Mouse (Mus musculus) C2C12 (cell line): ENCODE measurements around the gene Mcoln2.

Experiments used
- CEBPB ChIP-seq: IDR thresholded peaks from one replicate; pipeline ENCODE4 v1.6.1; 2011; ENCODE audit warnings: low read depth, mild to moderate bottlenecking, control low read depth, moderate library complexity
- CTCF ChIP-seq: IDR thresholded peaks from one replicate; pipeline ENCODE4 v1.5.1; 2011; ENCODE audit not compliant: control insufficient read depth, insufficient read depth, insufficient read length
- MAX ChIP-seq: IDR thresholded peaks from one replicate; pipeline ENCODE4 v1.6.1; 2011; ENCODE audit warnings: mild to moderate bottlenecking, control low read depth
- MYOD1 ChIP-seq: IDR thresholded peaks from one replicate; pipeline ENCODE4 v1.6.1; 2011; ENCODE audit warnings: low read depth; ENCODE audit not compliant: control insufficient read depth, insufficient read length
- MYOG ChIP-seq: IDR thresholded peaks from one replicate; pipeline ENCODE4 v1.6.1; 2011; ENCODE audit not compliant: control insufficient read depth, insufficient read length; ENCODE audit errors: extremely low read depth
- USF1 ChIP-seq: IDR thresholded peaks from one replicate; pipeline ENCODE4 v1.6.1; 2011; ENCODE audit warnings: low read depth, mild to moderate bottlenecking, control low read depth, moderate library complexity

- no peak for TF ChIP-seq CTCF
- no peak for TF ChIP-seq MYOD1
- no peak for TF ChIP-seq MYOG
- TF ChIP-seq MAX: no peak
- no peak for TF ChIP-seq USF1
- TF ChIP-seq CEBPB: no peak
Measured at GRCm38 (mm10) chr3:146195153-146195552, 45.5 kb downstream of the Mcoln2 start.
